Mouse (Mus musculus): ENCODE measurements around the gene D730048I06Rik.

DNA sequence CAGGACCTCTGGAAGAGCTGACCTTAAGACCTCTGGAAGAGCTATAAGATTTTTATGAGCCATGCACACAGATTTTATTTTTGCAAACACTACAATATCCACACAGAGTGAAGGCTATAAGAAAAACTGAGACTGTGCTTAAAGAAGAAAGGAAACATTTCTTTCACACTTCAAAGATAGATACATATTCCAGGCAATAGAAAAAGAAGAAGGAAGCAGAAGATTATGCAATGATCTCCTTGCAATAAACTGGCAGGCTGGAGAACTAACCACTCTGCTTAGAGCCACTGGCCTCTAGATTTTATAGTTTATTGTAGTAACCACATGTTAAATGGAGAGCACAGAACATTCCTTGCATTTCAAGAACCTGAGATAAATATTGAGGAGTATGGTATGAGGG is 33.1 kb downstream of the D730048I06Rik start:
- no peak for TF ChIP-seq CTCF (IDR thresholded peaks at IDR 0.05; ENCODE audit: low read depth)
- TF ChIP-seq EP300 (IDR thresholded peaks at IDR 0.05; ENCODE audit: low read depth), result no peak

Data from liver, postnatal 0 days (tissue).